Mouse (Mus musculus) hindbrain, embryonic 14.5 days (tissue): ENCODE measurements around the gene Hspa14. TPM values are rescaled to one million over a fixed set of nuclear protein-coding genes. Genes with fewer than 3 reads are reported as not detected.

Source experiments
- ATAC-seq: fragments of 200-750 bp; cut with Nextera tagmentation; 2 replicates; pipeline ENCODE4 v1.8.0; 2017; ENCODE audit warnings: moderate number of reproducible peaks, mild to moderate bottlenecking, moderate TSS enrichment, moderate library complexity; ENCODE audit not compliant: low FRiP score
- DNase-seq: peaks from one replicate; pipeline ENCODE4 v3.0.0-alpha.2; 2015; ENCODE audit warnings: low spot score
- H3K27ac ChIP-seq: fragments of 300-500 bp; sonication (generic); 2 replicates; pipeline ENCODE4 v1.5.1; 2014; ENCODE audit warnings: mild to moderate bottlenecking, moderate library complexity
- H3K27me3 ChIP-seq: fragments of 300-500 bp; sonication (generic); 2 replicates; pipeline ENCODE4 v1.6.1; 2014; ENCODE audit warnings: mild to moderate bottlenecking, low read length, mixed read lengths; ENCODE audit not compliant: control insufficient read depth, insufficient read depth
- H3K36me3 ChIP-seq: fragments of 300-500 bp; sonication (generic); replicated peaks from 2 replicates; pipeline ENCODE4 v1.6.1; 2014; ENCODE audit not compliant: control insufficient read depth, insufficient read depth
- H3K4me1 ChIP-seq: fragments of 300-500 bp; sonication (generic); replicated peaks from 2 replicates; pipeline ENCODE4 v1.6.1; 2014; ENCODE audit warnings: antibody characterized with exemption, low read length, mixed read lengths; ENCODE audit not compliant: control insufficient read depth, insufficient read depth
- H3K4me2 ChIP-seq: fragments of 300-500 bp; sonication (generic); replicated peaks from 2 replicates; pipeline ENCODE4 v1.6.1; 2014; ENCODE audit warnings: mild to moderate bottlenecking, moderate library complexity
- H3K4me3 ChIP-seq: fragments of 300-500 bp; sonication (generic); replicated peaks from 2 replicates; pipeline ENCODE4 v1.5.1; 2014; ENCODE audit warnings: mild to moderate bottlenecking, low read length
- H3K9ac ChIP-seq: fragments of 300-500 bp; sonication (generic); 2 replicates; pipeline ENCODE4 v1.6.1; 2014
- H3K9me3 ChIP-seq: fragments of 300-500 bp; sonication (generic); 2 replicates; pipeline ENCODE4 v1.6.1; 2016; ENCODE audit warnings: low read length; ENCODE audit not compliant: control insufficient read depth
- WGBS: fragments of 180-500 bp; shearing (Covaris S2); extraction: QIAGEN DNeasy Blood & Tissue Kit; methylation state at CpG from one replicate; pipeline ENCODE4 v1.1.7; 2014; 5-methylcytosine and 5-hydroxymethylcytosine counted together
- polyA plus RNA-seq: library from polyadenylated mRNA; unstranded; fragments of >200 nt; fragmentation: Nextera tagmentation; extraction: Ambion mirVana; gene quantifications from 2 replicates; pipeline ENCODE4 v1.2.1, GENCODE M21; 2014

Gene Hspa14
- polyA plus RNA-seq, 1 experiment from 2014 or later: 66.4 TPM

DNA sequence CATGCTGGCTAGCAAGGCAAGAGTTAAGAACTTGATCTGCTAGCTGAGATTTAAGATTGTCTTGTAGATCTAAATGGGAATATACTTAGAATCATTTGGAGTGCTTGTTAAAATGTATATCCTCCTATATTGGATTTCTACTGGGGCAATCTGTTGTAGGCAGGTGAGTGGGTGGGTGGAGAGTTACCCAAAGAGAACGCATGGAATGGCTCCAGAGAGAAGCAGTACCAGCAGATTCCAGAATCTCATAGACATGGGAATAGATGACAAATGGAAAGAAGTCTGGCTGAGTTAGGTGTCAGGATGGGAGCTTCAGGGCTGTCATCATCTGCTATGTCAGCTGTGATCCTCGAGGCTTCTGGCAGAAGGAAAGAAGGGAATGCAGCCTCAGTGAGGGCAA is 63.2 kb downstream of the Hspa14 start:
- Histone ChIP-seq H3K36me3 (peaks cover 65% of the 10 kb centered on the region), H3K4me3 (no peak overlapping the region)
- WGBS: 92% methylated on average over 2 of the region's 2 CpGs

DNA sequence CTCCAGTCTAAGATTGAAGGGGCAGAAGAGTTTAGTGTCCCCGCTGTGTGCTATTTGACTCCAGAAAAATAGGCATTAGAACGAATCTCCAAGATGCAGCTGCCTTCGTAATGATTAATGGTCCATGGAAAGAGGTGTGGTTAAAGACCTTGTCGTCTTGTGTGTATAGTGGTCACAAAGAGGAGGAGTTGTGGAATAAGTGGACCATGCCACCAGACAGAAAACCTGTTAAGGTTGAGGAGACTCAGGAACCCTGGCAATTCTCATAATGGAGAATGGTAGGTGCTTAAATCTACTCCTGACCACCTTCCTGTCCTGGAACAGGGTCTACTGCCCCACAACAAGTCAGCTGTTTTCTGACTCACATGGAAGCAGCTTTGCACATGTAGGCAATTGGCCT is 66.6 kb downstream of the Hspa14 start:
- peaks cover 59% of the 10 kb centered on the region for H3K36me3 ChIP-seq
- ATAC-seq (no peak), DNase-seq (no peak)
- H3K27ac ChIP-seq: no peak overlapping the region
- H3K27me3 ChIP-seq: no peaks in the 10 kb centered on the region
- H3K9me3 ChIP-seq: no peaks in the 10 kb centered on the region
- no peak overlapping the region for H3K4me3 ChIP-seq
- no peak overlapping the region for H3K4me2 ChIP-seq
- 78% methylated on average over 4 of the region's 4 CpGs for WGBS
- H3K9ac ChIP-seq: no peak overlapping the region
- H3K4me1 ChIP-seq: no peaks in the 10 kb centered on the region

More for the DNA sequence above, 63.2 kb downstream of the Hspa14 start:
- H3K4me1 ChIP-seq: no peaks in the 10 kb centered on the region
- ATAC-seq (no peak), DNase-seq (no peak)
- no peaks in the 10 kb centered on the region for H3K9me3 ChIP-seq
- H3K4me2 ChIP-seq: no peak overlapping the region
- no peak overlapping the region for H3K9ac ChIP-seq
- no peak overlapping the region for H3K27ac ChIP-seq
- H3K27me3 ChIP-seq: no peaks in the 10 kb centered on the region

DNA sequence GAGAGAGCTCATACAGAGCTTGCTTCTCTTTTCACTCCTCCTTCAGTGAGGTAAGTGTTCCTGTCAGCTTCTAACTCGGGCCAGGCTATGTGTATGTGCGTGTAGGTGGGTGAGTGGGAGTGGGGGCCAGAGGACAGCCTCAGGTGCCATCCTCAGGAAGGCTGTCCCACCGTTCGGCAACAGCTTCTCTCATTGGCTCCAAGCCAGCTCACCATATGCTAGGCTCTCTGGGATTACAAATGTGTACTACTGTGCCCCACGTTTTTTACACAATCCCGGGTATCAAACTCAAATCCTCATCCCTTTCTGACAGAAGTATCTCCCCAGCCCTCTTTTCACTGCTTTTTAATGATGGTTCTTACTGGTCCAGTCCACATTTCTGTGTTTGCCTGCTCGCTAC is 68.4 kb downstream of the Hspa14 start:
- Histone ChIP-seq H3K27ac (no peak overlapping the region), H3K4me3 (no peak overlapping the region), H3K27me3 (no peaks in the 10 kb centered on the region), H3K9me3 (no peaks in the 10 kb centered on the region), H3K4me1 (no peaks in the 10 kb centered on the region), H3K36me3 (peaks cover 58% of the 10 kb centered on the region), H3K9ac (no peak overlapping the region), H3K4me2 (no peak overlapping the region)
- WGBS: 76% methylated on average over 7 of the region's 7 CpGs
- ATAC-seq (no peak), DNase-seq (no peak)

Other genes starting within 250 kb of the Hspa14 start
- 98.2 and 103 TPM in 2 replicates for gene Nmt2, start 228.6 kb downstream of the Hspa14 start, polyA plus RNA-seq
- 13.2 and 15.4 TPM in 2 replicates for gene Rpp38, start 180.2 kb downstream of the Hspa14 start, polyA plus RNA-seq
- gene Acbd7, start 176.6 kb downstream of the Hspa14 start, polyA plus RNA-seq: 3.4 and 4.2 TPM in 2 replicates
- not detected in 2 replicates for gene Olah, start 115.6 kb downstream of the Hspa14 start, polyA plus RNA-seq
- gene Meig1, start 90.2 kb downstream of the Hspa14 start, polyA plus RNA-seq: 6.5 and 8.4 TPM in 2 replicates
- gene Dclre1c, start 88.7 kb downstream of the Hspa14 start, polyA plus RNA-seq: 7.4 and 9.4 TPM in 2 replicates
- gene Suv39h2, start 37.8 kb downstream of the Hspa14 start, polyA plus RNA-seq: 10.0 and 11.1 TPM in 2 replicates
- 7.5 and 8.8 TPM in 2 replicates for gene Gm45902, start within 50 bp of the Hspa14 start, polyA plus RNA-seq
- 0.10 and 0.24 TPM in 2 replicates for gene Cdnf, start 216 bp upstream of the Hspa14 start, polyA plus RNA-seq
- gene Fam107b, start 57.7 kb upstream of the Hspa14 start, polyA plus RNA-seq: 38.7 and 39.9 TPM in 2 replicates